Mouse (Mus musculus): ENCODE results near the gene Kcnk2. TPM values are rescaled to one million over a fixed set of nuclear protein-coding genes. Genes with fewer than 3 reads are reported as not detected.
A peak's percentile ranks its signal among the peaks of the same experiment; 100 is the strongest.
"Not testable (repeated sequence)": the region's sequence is repeated elsewhere in the genome, so short reads cannot be mapped to it uniquely, and the experiment has no call there.

Gene Kcnk2
- total RNA-seq, 2 experiments from 2014 or later, result 25.5 to 32.4 TPM

DNA sequence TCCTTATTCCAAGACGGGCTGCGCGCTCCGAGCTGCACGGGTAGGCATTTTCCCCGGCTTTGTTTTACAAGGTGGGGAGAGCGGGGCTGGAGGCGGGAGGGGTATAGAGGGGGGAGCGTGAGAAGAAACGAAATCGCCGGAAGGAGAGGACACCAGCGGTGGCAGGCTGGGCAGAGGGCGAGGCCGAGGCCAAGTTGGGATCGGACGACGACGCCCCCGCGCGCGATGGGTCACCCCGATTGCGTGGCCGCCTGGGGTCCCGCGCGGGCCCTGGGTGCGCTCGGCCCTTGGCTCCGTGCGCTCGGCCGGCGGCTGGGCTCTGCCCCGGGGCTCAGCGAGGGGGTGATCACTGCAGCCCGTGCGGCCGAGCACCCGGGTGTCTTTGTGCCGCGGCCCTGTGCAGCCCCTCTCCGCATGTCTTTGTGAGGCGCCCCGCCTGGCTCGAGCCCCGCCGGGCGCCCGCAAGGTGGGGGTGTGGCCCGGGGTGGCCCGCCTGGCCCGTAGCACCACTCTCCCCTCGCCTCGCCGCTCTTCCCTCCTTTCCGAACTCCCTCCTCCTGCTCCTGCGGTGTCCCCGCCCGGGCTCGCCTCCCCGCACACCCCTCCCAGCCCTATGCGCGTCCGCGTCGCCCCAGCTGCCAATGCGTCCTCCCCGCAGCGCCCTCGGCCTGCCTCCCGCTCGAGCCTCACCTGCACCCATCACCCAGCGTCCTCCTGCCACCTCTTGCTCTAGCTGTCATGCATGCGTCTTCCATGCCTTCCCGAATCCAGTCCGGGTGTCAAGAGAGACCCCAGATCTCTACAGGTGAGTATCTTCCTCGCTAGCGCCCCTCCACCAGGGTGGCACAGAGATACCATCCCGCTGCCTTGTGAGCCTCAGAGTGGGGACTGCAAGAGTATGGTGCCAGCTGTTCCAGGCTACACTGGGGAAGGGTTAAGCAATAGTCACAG is 58.5 kb downstream of the Kcnk2 start:
- peak; percentile 28 to 39 for DNase-seq (ENCODE audit: low spot score in 2 of 2)

DNA sequence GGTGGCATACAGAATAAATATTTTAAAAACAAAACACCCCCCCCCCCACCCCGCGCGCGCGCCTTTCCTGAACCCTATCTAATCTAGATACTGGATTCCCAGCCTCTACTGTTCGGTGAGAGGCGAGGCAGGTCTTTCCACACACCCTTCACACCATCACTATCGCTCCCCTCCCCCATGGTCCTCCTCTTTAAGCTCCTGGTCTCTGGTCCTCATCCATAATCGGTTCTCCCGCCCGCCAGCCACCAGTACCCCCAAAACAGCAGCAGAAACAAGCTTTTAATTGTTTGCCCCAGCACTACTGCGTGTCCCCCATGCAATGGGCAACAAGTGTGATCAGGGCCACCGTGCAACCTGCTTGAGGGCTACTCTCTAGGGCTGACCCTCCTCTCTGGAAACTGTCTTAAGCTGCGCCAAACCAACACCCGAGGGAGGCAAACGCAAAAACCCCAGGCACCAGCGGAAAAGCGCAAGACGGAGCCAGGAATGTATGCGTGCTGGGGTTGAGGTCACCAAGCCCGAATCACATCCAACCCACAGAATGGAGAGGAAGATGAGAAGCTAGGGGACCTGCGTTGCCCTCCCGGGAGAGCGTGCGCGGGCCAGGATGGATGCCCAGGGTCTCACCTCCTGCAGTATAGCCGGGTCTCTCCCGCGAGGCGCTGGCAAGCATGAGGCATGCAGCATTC is 59.5 kb downstream of the Kcnk2 start:
- no peak for DNase-seq (ENCODE audit: low spot score in 2 of 2)

DNA sequence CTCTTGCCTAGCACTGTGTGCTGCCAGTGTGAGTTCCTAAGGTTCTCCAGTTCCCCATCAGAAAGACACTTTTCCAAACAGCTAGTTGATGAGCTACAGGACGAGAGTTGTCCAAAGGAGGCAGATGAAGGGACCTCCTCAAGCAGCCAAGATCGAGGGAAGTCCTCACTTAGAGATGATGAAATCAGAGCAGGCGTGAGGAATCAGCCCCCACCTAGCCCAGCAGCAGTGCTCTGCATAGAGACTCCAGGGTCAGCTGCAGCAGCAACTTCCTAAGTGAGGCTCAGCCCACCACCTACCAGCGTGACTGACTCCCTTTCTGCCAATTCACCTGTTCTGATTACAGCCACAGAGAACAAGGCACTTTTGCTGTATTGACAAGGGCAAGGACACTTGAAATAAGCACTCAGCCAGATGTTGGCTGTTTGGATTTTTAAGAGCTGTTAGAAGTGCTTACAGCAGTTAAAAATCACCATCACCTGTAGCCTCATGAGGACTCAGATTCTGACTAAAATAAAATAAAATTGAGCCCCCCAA is 60.6 kb downstream of the Kcnk2 start:
- no peak for DNase-seq (ENCODE audit: low spot score in 2 of 2)

DNA sequence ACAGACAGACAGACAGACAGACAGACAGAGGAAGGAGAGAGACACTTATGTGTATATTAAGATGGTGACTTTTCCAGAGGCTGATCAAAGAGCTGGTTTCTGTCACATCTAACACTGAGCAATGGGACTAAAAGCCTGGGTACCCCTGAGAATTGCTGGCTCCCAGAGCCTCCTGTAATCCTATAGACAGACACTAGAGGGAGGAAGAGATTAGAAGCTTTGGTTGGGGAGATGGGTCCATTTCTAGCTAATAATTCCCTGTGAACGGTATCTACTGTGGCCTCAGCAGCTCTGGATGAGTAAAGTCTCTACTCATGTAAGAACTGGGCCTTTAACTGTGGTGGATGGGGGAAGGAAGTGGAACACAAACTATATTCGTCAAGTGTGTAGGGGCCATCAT is 86.2 kb downstream of the Kcnk2 start:
- DNase-seq (ENCODE audit: low spot score in 2 of 2), result no peak

DNA sequence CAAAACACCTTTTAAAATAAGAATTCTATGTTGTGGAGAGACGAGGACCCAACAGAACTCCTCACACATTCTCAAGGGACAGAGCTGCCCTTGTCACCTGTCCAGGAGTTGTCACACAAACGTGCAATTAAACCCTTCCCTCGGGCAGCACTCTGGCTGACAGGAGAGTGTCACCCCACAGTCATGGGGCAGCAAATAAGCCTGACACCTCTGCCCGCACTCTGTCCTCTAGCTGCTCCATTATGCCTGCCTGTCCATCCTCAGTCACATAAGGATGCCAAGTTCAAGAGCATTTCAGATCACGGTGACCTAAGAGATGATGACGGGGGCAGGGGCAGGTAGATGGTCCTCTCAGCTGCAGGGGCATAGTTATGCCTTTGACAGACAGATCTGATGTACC is 87.6 kb downstream of the Kcnk2 start:
- no peak for DNase-seq (ENCODE audit: low spot score in 2 of 2)

DNA sequence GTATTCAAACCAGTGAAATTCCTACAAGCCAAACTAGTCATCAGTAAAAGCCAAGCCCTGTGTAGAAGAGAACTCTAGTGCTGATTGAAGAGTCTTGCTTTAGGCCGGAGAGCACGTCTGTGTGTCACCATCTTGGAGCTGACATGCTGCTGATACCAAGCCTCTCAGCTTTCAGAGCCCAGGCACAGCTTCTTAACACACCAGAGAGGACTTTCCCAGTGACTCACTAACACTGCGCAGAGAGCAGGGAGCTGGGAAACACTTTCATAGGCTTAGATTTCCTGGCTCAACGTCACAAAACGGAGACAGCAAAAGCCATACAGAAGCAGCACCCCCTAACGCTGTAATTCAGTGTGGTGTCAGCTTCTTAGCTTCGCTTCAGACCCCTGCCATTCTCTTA is 88.3 kb downstream of the Kcnk2 start:
- no peak for DNase-seq (ENCODE audit: low spot score in 2 of 2)

DNA sequence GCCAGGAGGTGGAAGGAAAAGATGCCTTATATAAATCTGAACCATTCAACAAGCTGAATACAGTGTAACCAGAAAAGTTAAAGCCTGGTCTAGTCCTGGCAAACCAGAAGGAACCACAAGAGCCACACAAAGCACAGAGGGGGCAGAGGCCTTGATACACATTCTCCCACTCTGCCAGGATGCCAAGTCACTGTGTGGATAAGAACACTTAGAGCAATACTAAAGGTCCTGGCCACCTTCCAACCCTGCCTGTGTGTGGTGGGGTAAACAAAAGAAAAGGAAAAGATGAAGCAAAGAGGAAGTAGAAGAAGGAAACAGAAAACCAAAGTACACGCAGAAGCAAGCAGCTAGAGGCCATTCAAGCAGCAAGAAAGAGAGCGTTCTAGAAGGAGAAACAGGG is 91.9 kb downstream of the Kcnk2 start:
- no peak for DNase-seq (ENCODE audit: low spot score in 2 of 2)

DNA sequence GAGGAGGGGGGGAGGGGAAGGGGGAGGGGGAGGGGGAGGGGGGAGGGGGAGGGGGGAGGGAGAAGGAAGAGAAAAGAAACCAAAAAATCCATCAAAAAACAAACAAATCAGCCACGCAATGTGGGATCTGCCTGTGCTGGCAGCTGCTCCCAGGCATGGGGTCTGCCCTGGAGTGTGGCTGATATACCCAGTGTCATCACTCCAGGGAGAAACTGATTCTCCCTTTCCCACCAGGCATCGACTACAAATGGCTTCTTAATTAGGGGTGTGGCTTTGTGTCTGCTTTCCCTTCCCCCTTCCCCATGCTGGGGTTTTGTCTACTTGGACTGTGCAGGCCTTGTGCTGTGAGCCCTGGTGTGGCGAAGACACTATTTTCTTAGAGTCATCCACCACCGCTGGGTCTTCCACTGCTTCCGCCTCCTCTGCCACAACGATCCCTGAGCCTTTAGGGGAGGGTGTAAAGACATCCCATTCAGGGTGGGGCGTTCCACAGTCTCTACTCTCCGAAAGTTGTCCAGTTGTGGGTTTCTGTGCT is 97.0 kb downstream of the Kcnk2 start:
- DNase-seq (ENCODE audit: low spot score in 2 of 2), result no peak

DNA sequence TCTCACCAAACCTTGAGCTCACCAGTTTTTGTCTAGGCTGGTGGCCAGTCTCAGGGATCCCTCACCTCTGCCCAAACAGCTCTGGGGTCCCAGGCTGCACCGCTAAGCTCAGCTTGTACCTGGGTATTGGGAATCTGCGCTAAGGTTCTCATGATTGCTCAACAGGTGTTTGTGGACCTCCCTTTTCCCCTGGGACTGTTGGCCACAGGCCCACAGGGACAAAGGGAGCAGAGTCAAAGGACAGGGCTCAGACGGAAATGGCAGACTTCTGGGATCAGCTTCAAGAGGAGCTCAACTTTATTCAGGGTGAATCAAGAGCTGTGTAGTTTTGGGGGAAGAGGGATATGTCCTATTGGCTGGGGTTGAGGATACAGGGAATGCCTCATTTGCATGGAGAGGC is 99.1 kb downstream of the Kcnk2 start:
- DNase-seq (ENCODE audit: low spot score in 2 of 2), result no peak

DNA sequence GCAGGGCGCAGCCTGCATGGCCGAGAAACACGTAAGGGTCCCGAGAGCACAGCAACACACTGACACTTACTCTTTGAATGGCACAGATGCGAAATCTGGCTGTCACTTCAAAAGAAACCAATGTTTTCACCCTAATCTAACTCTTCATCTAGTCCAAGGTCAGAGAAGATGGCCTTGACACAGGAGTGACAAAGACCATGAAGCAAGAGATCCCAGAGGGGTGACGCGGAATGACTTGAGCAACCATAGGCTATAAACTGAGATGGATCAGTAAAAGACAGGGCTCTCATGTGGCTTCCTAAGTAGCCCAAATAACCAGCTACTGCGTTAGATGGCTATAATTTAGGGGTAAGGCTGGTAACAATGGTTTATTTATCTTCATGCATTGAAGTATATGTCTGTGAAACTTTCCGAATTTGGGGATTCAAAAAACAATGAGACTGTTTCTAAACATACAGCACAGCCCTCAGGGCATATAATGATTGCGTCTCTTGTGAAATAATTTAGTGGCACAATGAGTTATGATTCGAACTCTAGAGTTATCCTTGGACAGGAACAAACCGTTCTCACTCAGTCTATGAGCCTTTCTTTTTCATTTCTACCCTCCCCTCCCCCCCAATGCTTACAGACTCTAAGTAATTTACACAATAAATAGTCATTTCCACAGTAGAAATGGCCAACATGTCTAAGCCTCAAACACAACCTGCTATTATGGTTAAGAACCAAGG is 108.2 kb downstream of the Kcnk2 start:
- DNase-seq (ENCODE audit: low spot score in 2 of 2), result no peak

DNA sequence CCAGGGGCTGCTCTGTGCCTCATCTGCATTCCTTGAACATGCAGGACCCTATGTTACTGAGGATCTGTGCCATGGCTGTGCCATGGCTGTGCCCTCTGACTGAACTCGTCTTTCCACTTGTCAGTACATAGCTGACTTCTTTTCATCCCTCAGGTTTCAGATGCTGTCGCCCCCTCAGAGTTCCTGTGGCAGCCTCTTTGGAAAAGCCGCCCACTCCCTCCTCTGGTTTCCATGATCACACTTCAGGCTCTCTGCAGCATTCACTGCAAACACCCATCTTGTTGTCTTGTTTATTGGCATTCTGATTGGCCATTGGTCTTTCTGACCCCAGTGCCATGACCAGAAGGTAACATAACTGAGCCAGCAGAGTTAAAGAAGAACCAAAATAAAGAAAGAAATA is 111.2 kb downstream of the Kcnk2 start:
- no peak for DNase-seq (ENCODE audit: low spot score in 2 of 2)

DNA sequence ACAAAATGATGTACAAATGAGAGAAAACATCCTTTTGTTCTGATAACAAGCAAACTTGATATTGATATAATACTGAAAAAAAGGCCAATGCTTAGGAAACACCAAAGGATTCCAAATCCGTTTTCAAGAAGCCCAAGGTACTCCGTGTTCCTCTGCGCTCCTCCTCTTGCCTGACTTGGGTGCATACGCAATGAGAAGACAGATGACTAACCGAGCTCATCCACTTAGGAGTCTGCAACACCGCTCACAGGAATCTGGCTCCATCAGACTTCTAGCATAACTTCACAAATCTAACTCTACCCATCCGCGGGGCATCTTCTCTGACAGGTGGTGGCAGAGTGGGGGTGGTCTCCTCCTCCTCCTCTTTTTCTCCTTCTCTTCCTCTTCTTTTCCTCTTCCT is 113.1 kb downstream of the Kcnk2 start:
- no peak for DNase-seq (ENCODE audit: low spot score in 2 of 2)

DNA sequence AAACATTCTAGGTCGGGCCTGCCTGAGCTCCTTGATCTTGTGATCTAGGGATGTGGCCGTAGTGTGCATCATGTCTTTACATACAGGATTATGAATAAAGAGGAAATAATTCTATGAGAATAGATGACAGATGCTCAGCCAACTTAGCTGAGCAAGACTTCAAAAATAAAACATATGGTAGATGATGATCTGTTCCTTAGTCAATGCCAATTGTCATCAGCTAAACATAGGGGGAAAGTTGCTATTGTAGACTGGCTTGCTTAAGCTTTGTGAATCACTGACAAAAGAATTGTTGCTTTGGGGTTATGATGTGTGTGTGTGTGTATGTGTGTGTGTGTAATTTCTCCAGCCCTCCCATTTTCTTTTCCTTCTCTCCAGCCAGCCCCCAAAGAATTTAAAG is 129.8 kb downstream of the Kcnk2 start:
- DNase-seq (ENCODE audit: low spot score in 2 of 2), result no peak

DNA sequence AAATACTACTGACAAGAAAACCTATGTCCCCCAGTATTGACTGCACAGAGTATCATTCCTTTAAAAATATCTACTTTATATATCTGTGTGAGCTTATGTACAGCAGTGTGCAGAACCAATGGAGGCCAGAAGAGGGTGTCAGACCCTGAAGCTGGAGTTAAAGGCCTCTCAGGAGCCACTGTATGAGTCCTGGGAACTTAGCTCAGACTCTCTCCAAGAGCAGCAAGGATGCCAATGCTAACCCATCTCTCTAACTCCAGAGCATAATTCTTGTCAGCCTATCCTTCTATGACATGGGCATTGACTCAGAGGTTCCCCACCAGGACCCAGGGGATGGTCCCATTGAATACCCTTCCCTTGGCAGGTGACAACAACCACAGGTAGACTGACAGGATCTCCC is 148.4 kb downstream of the Kcnk2 start:
- no peak for DNase-seq (ENCODE audit: low spot score in 2 of 2)

DNA sequence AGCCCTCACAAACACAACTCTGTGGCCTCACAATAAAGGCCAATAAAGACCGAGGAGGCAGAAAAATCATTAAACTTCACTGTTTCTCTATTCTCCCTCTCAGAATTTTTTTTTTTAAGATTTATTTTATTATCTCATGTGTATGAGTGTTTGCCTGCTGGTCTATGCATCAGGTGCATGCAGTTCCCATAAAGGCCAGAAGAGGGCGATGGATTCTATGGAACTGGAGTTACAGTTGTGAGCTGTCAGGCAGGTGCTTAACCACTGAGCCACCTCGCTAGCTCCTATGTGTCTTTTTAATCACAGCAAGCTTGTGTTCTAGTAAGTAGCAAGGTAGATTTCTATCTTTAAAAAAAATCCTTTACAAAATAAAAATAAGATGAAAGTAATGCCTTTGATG is 148.9 kb downstream of the Kcnk2 start:
- DNase-seq (ENCODE audit: low spot score in 2 of 2), result peak in 1 of 2 experiments; percentile 25

DNA sequence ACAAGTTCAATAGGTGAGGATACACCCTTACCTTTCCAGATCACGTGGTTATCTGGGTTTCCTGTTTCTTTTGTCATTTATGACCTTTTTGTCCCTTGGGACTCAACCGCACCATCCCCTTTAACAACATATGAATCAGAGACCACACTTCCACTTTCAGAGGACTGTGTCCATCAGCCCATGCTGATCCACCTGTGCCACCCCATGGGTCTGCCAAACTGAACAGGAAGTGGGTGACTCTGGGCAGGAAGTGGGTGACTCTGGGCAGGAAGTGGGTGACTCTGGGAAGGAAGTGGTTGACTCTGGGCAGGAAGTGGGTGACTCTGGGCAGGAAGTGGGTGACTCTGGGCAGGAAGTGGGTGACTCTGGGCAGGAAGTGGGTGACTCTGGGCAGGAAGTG is 158.9 kb downstream of the Kcnk2 start:
- not testable (repeated sequence) for DNase-seq (ENCODE audit: low spot score in 2 of 2)

DNA sequence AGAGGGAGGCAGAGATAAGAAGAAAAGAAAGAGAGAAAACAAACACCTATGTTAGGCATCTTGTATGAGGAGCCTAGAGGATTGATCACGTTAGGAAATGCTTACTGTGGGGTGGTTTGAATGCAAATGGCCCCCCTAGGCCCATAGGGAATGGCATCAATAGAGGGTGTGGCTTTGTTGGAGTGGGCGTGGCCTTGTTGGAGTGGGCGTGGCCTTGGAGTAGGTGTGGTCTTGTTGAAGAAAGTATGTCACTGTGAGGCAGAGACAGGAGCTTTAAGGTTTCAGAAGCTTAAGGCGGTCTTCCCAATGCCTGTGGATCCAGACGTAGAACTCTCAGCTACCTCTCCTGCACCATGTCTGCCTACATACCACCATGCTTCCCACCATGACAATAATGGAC is 166.8 kb downstream of the Kcnk2 start:
- no peak for DNase-seq (ENCODE audit: low spot score in 2 of 2)

DNA sequence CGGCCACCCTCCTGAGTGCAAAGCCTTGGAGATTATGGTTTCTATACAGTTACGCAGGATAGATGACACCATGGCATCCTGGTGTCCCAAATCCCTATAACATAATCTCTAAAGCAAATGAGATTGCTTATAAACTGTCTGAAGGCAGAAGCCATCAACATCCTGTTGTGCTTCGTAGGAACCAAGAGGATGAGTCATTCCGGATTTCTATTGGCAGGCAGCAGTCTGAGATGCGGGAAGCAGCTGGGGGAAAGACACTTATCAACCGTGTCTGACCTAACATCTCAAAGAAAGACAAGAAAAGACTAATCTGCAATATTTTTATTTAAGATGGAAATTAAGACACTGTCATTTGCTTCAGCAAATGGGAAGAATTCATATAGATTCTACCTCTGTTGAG is 169.2 kb downstream of the Kcnk2 start:
- DNase-seq (ENCODE audit: low spot score in 2 of 2), result no peak

DNA sequence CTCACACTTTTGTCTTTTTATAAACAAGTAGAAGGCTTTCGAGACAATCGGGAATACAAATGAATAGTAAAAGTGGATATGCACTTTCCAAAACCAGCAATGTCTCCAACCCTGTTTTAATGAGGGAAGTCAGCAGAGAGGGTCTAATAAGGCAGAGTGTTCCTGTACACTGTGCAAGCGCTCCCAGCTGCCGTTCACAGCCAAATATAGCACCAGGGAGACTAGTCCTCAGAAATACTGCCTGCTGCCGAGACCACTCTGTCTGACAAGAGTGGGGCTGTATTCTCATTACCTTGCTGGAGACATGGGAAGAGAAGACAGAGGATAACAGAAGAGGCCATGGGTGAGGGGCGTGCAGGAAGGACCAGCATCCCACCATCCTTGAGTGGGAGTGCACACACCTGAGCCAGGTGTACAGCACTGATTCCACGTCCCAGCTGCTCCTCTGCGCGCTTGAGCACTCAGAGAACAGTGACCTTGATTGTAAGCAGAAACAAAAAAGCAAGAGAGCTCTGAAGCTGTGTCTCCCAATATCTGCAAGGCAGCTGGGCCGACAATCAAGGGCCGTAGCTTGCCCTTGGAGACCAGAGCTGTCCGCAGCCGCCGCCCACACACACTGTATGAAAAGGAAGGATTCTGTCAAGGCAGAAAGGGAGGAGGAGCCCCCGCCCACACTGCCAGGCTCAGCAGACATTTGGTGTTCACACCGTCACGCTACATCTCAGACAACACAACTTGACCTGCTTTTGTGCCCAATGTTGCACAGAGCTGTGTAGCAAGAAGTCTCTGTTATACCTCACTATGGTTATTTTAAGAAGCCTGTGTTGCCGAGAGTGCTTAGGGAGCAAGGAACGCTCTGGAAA is 173.6 kb downstream of the Kcnk2 start:
- DNase-seq (ENCODE audit: low spot score in 2 of 2), result peak in 1 of 2 experiments; percentile 22

DNA sequence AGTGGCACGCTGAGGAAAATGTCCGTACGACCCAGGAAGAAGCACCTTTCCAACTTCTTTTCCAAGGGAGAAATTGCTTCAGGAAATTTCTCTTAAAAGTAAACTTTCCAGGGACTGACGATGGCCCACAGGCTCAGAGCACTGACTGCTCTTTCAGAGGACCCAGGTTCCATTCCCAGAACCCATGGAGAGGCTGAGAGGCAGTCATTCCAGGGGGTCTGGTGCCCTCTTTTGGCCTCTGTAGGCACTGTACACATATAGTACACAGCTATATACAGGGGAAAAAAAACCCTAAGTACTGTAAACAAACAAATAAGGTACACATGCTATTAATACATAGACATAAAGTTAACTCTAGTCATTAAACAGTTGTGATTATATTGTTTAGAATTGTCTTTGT is 174.6 kb downstream of the Kcnk2 start:
- DNase-seq (ENCODE audit: low spot score in 2 of 2), result no peak
